Mouse (Mus musculus): Measurements from ENCODE around the gene Rreb1.

DNA sequence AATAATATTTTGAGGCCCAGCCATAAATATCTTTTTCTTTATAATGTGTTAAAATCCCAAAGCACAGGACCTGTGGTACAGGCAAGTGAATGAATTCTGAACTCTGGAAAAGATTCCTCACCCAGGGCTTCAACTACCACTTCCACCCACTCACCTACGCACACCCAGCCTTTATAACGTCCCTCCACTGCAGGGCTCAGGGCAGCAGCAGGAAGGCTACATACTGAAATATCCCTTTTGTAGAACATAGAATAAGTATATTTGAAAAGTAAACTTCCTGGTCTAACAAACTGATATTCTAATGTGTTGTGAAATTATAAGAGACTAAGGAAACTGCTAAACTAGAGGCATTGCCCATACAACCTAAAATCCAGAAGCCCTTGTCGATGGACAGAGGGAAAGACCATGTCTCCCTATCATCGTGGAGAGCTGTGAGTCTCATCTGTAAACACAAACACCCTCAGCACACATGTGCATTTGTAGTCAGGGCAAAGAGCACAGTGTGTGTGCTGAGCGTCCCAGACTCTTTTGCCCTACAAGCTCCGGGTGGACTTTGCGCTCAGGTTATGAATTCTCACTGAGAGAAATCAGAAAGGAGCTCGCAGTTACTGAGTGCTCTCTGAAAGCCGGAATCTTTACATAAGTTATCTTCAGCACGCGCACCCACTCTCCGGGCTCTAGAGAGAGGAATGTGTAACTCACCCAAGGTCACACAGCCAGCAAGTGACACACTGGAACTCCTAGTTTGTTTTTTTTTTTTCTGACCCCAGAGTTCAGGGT is 46.1 kb upstream of the Rreb1 start:
- TF ChIP-seq GATA1 (IDR thresholded peaks at IDR 0.05; ENCODE audit: borderline replicate concordance, low read length) (no peak), FLI1 (IDR thresholded peaks at IDR 0.05; ENCODE audit: low read length) (no peak)

All from megakaryocyte, embryonic 14.5 days (primary cell).